Mouse (Mus musculus): ENCODE data around the gene Arpc4. TPM values are rescaled to one million over a fixed set of nuclear protein-coding genes. Genes with fewer than 3 reads are reported as not detected.

Arpc4 gene
- polyA plus RNA-seq, 1 experiment = 179 TPM

DNA sequence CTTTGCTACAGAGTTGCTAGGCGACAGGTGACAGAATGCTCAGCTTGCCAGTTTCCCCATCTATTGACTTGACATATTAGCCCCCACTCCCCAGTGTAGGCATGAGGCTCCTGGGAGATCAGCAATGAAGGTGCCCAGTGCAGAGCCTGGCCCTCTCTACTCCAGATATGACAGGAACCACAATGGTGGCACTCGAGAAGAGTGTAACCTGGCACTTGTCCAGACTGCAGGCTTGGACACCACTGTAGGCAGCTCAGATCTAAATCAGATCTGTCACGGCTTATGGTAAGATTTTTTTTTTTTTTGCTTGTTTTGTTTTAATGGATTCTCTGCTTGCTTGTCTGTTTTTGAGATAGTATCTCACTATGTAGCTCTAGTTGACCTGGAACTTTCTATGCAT is 55.7 kb downstream of the Arpc4 start:
- H3K27ac ChIP-seq (ENCODE audit: insufficient read depth, low read length) = no peak overlapping the region
- H3K4me3 ChIP-seq (ENCODE audit: insufficient read depth, low read length) = no peak overlapping the region
- H3K4me1 ChIP-seq (ENCODE audit: control insufficient read depth, insufficient read depth, low read length) = no peaks in the 10 kb centered on the region
- no peak for TF ChIP-seq POLR2A (IDR thresholded peaks at IDR 0.05; ENCODE audit: low read depth, low read length)
- TF ChIP-seq CTCF (IDR thresholded peaks at IDR 0.05; ENCODE audit: borderline replicate concordance, insufficient read depth, low read length) = no peak

DNA sequence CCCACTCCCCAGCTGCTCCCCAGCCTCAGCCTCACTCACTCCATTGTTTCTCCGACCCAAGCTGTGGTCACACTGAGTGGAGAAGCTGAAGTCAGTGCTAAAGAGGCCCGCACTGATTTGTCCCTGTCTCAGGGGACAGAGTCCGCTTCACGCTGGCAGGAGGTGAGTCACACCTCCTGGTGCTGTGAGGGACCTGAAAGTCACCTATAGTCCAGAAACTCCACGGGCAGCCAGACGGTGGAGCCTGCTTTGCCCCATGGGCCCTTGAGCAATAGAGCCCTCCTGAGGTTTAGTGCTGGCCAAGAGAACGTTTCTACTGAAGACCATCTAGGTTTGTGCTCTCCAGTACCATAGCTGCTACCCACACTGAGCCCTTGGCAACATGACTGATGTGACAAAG is 56.8 kb downstream of the Arpc4 start:
- Histone ChIP-seq H3K27ac (ENCODE audit: insufficient read depth, low read length) (no peak overlapping the region), H3K4me1 (ENCODE audit: control insufficient read depth, insufficient read depth, low read length) (no peaks in the 10 kb centered on the region), H3K4me3 (ENCODE audit: insufficient read depth, low read length) (no peak overlapping the region)
- no peak for TF ChIP-seq POLR2A (IDR thresholded peaks at IDR 0.05; ENCODE audit: low read depth, low read length)
- no peak for TF ChIP-seq CTCF (IDR thresholded peaks at IDR 0.05; ENCODE audit: borderline replicate concordance, insufficient read depth, low read length)

DNA sequence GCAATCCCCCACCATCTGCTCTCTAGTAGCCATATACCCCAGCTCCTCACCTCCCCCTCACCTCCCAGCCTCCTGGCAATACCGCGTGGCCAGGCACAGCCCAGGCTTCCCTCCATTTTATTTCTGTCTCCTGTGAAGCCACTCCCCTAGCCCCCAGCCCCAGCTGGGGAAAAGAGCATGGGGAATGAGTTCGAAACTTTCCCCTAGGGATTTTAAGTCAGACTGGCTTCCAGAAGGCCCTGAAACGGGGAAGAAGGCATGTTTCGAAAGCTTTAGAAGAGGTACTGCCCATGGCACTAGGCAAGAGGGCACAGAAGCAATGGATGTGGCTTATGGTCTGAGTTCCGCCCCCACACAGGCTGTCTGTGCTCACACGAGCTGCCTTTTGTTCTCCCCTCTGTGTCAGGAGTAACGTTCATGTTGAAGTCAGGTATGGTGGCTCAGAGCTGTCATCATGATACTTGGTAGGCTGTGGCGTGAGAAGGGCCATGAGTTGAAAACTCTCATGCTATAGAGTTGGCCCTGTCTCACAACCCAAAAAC is 57.8 kb downstream of the Arpc4 start, which contains the start of gene Cidec:
TSS of gene Cidec (minus strand) at position 97 of the 542 bp plus-strand sequence.
- Histone ChIP-seq H3K27ac (ENCODE audit: insufficient read depth, low read length) (no peak within 1 kb of the TSS), H3K4me3 (ENCODE audit: insufficient read depth, low read length) (no peak within 1 kb of the TSS), H3K4me1 (ENCODE audit: control insufficient read depth, insufficient read depth, low read length) (no peaks in the 10 kb centered on the region)
- TF ChIP-seq CTCF (IDR thresholded peaks at IDR 0.05; ENCODE audit: borderline replicate concordance, insufficient read depth, low read length) (no peak), POLR2A (IDR thresholded peaks at IDR 0.05; ENCODE audit: low read depth, low read length) (no peak)

DNA sequence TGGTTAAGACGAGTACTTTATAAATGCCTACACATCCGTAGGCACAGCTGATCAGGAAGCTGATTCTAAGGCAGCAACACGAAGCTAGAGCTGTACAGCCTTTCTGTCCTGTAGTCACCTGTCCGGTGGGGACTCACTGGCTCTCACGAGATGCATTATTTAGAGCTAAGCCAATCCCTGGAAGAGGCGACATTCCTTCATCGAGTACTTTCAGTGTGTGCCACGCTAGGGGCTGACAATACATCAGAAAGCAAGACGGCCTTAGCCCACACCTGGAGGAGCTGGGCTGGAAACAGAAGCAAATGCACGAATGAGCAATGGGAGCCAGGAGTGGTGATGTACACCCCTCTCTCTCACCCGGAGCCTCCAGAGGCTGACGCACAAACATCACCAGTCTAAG is 59.2 kb downstream of the Arpc4 start:
- Histone ChIP-seq H3K4me1 (ENCODE audit: control insufficient read depth, insufficient read depth, low read length) (no peaks in the 10 kb centered on the region), H3K4me3 (ENCODE audit: insufficient read depth, low read length) (no peak overlapping the region), H3K27ac (ENCODE audit: insufficient read depth, low read length) (no peak overlapping the region)
- TF ChIP-seq POLR2A (IDR thresholded peaks at IDR 0.05; ENCODE audit: low read depth, low read length) = no peak
- no peak for TF ChIP-seq CTCF (IDR thresholded peaks at IDR 0.05; ENCODE audit: borderline replicate concordance, insufficient read depth, low read length)

DNA sequence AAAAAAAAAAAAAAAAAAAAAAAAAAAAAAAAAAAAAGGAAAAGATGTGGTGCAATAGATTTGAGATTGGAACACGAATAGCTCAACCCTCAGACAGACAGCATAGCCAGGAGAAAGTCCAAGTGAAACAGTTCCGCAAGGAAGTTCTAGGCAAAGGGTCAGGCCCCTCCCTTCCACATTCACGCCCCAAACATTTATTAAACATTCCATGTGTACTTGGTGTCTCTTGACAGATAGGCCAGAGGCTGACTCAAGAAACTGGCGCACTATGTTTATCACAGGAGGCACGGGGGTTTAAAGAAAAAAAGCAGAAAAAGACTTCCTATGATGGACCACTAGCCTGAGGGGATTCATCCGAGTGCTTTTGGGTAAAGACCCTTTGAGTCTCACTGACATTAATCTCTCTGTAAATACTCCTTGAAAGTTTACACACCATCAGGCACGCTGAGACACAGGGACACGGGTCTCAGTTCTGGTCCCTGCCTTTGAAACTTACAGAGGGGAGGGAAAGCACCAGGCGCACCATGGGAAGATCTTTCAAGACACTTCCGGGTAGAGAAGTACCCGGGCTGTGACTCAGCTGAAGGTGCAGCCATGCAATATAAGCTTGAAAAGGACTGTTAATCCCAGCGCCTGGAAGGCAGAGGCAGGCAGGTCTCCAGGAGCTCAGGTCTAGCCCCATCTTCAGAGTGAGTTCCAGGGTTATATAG is 61.0 kb downstream of the Arpc4 start:
- Histone ChIP-seq H3K4me3 (ENCODE audit: insufficient read depth, low read length) (no peak overlapping the region), H3K4me1 (ENCODE audit: control insufficient read depth, insufficient read depth, low read length) (no peaks in the 10 kb centered on the region), H3K27ac (ENCODE audit: insufficient read depth, low read length) (no peak overlapping the region)
- TF ChIP-seq CTCF (IDR thresholded peaks at IDR 0.05; ENCODE audit: borderline replicate concordance, insufficient read depth, low read length) (no peak), POLR2A (IDR thresholded peaks at IDR 0.05; ENCODE audit: low read depth, low read length) (no peak)

Other genes starting within 250 kb of the Arpc4 start
- gene Lhfpl4, start 182.7 kb upstream of the Arpc4 start, polyA plus RNA-seq (2011; ENCODE audit: insufficient read length, low read depth, missing spikeins) = 0.22 and 0.39 TPM in 2 replicates
- 17.6 and 19.7 TPM in 2 replicates for gene Mtmr14, start 140.3 kb upstream of the Arpc4 start, polyA plus RNA-seq (2011; ENCODE audit: insufficient read length, low read depth, missing spikeins)
- gene Cpne9, start 95.8 kb upstream of the Arpc4 start, polyA plus RNA-seq (2011; ENCODE audit: insufficient read length, low read depth, missing spikeins) = 0.25 TPM in 1 of 2 replicates, not detected in the other
- gene Brpf1, start 71.0 kb upstream of the Arpc4 start, polyA plus RNA-seq (2011; ENCODE audit: insufficient read length, low read depth, missing spikeins) = 16.5 and 17.0 TPM in 2 replicates
- 20.9 and 24.3 TPM in 2 replicates for gene Ogg1, start 51.1 kb upstream of the Arpc4 start, polyA plus RNA-seq (2011; ENCODE audit: insufficient read length, low read depth, missing spikeins)
- 56.3 and 66.6 TPM in 2 replicates for gene Camk1, start 34.1 kb upstream of the Arpc4 start, polyA plus RNA-seq (2011; ENCODE audit: insufficient read length, low read depth, missing spikeins)
- gene Tada3, start 232 bp upstream of the Arpc4 start, polyA plus RNA-seq (2011; ENCODE audit: insufficient read length, low read depth, missing spikeins) = 26.0 and 31.5 TPM in 2 replicates
- 6.6 and 7.7 TPM in 2 replicates for gene Ttll3, start 11.1 kb downstream of the Arpc4 start, polyA plus RNA-seq (2011; ENCODE audit: insufficient read length, low read depth, missing spikeins)
- gene Rpusd3, start 41.2 kb downstream of the Arpc4 start, polyA plus RNA-seq (2011; ENCODE audit: insufficient read length, low read depth, missing spikeins) = 7.7 and 8.0 TPM in 2 replicates
- not detected in 2 replicates for gene Cidec, start 57.6 kb downstream of the Arpc4 start, polyA plus RNA-seq (2011; ENCODE audit: insufficient read length, low read depth, missing spikeins)
- gene Jagn1, start 64.5 kb downstream of the Arpc4 start, polyA plus RNA-seq (2011; ENCODE audit: insufficient read length, low read depth, missing spikeins) = 48.6 and 48.9 TPM in 2 replicates
- not detected in 2 replicates for gene Il17re, start 80.4 kb downstream of the Arpc4 start, polyA plus RNA-seq (2011; ENCODE audit: insufficient read length, low read depth, missing spikeins)
- 20.7 and 23.5 TPM in 2 replicates for gene Il17rc, start 93.3 kb downstream of the Arpc4 start, polyA plus RNA-seq (2011; ENCODE audit: insufficient read length, low read depth, missing spikeins)
- gene Creld1, start 105.2 kb downstream of the Arpc4 start, polyA plus RNA-seq (2011; ENCODE audit: insufficient read length, low read depth, missing spikeins) = 27.5 and 34.4 TPM in 2 replicates
- gene Prrt3, start 123.8 kb downstream of the Arpc4 start, polyA plus RNA-seq (2011; ENCODE audit: insufficient read length, low read depth, missing spikeins) = not detected in 2 replicates
- gene Emc3, start 153.5 kb downstream of the Arpc4 start, polyA plus RNA-seq (2011; ENCODE audit: insufficient read length, low read depth, missing spikeins) = 79.5 and 90.5 TPM in 2 replicates
- 9.2 and 15.6 TPM in 2 replicates for gene Fancd2, start 153.6 kb downstream of the Arpc4 start, polyA plus RNA-seq (2011; ENCODE audit: insufficient read length, low read depth, missing spikeins)
- gene Fancd2os, start 222.6 kb downstream of the Arpc4 start, polyA plus RNA-seq (2011; ENCODE audit: insufficient read length, low read depth, missing spikeins) = not detected in 2 replicates
- 162 and 173 TPM in 2 replicates for gene Brk1, start 226.7 kb downstream of the Arpc4 start, polyA plus RNA-seq (2011; ENCODE audit: insufficient read length, low read depth, missing spikeins)
- 23.5 and 38.7 TPM in 2 replicates for gene Vhl, start 245.8 kb downstream of the Arpc4 start, polyA plus RNA-seq (2011; ENCODE audit: insufficient read length, low read depth, missing spikeins)

Measured in embryonic fibroblast, embryonic 13.5 days (primary cell).